Mouse (Mus musculus): ENCODE results near the gene Desi2.

- TF ChIP-seq CTCF (conservative IDR thresholded peaks at IDR 0.05; ENCODE audit: insufficient read depth, insufficient read length, low read depth, low read length) (no peak), POLR2A (IDR thresholded peaks at IDR 0.05; ENCODE audit: low read depth, low read length) (no peak)
These were observed 71.6 kb downstream of the Desi2 start for GRCm38 (mm10) chr1:178258821-178259220.

Data from kidney, adult 2 months (tissue).